In the genomic region with DNA sequence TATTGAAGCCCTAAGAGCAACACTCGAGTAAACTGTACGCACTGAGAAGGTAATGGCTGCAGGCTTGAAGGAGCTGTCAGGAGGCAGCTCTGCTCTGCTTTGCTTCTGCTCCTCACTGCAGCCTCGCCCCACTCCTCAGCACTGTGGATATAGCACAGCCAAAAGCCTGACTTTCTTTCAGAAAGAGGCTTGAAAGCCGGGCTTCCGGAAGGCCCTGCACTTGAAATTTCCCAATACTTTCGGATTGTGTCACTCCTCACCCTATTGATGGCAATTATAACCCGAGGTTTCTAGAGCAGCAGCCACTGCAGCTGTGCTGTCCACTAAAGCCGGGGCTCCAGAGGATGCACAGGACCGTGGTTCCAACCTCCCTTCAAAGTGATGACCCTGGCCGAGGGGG, we compare ENCODE assay signal across 18 mouse cellular contexts.
DNase-seq lines count a peak whose midpoint lies in the region; ATAC-seq and TF ChIP-seq lines count a peak whose summit lies in the region.
"Had no signal": no experiment of that assay in that cellular context is flagged by ENCODE, and none has a peak within 500 bp of the region (broad histone marks: within the 10 kb centered on the region; RNA-seq: fewer than 3 reads in every experiment).

No protein-coding gene starts in this region.

- ATAC-seq in lung, postnatal 0 days: peak; percentile 76
- ATAC-seq: forebrain, embryonic 15.5 days; hindbrain, embryonic 16.5 days had no signal

- H3K9me3 ChIP-seq in lung, postnatal 0 days (ENCODE audit: low read length): no peaks in the 10 kb centered on the region
- H3K9me3 ChIP-seq: embryonic facial prominence, embryonic 12.5 days; forebrain, embryonic 15.5 days; hindbrain, embryonic 12.5 days had no signal

- peak; percentile 49 for DNase-seq in lung, postnatal 0 days (ENCODE audit: low spot score)
- DNase-seq in lung, adult 2 months: no peak
- peak; percentile 48 for DNase-seq in adipocyte (ENCODE audit: low spot score)
- peak; percentile 20 for DNase-seq in lung, postnatal 25 days (ENCODE audit: low spot score)
- DNase-seq in gastrocnemius, postnatal 36 days: no peak
- DNase-seq in spleen, postnatal 14 days (ENCODE audit: low spot score in 2 of 2): no peak
- DNase-seq: adrenal gland, postnatal 10 days; cerebellum, adult 11 months; cerebellum, adult 9-10 months; cerebellum, postnatal 25 days; heart, adult 18-20 months; heart, postnatal 4 days had no signal

- H3K27ac ChIP-seq in lung, postnatal 0 days (ENCODE audit: low read length): peak overlapping the region; percentile 39; the same call in 1 of the 2 replicates
- H3K27ac ChIP-seq: embryonic facial prominence, embryonic 12.5 days; forebrain, embryonic 15.5 days; hindbrain, embryonic 12.5 days had no signal

- peaks cover 10% of the 10 kb centered on the region; the same call in 1 of the 2 replicates for H3K36me3 ChIP-seq in lung, postnatal 0 days (ENCODE audit: insufficient read depth, low read length)
- H3K36me3 ChIP-seq: forebrain, embryonic 15.5 days; G1E had no signal

- no peak overlapping the region for H3K4me3 ChIP-seq in lung, postnatal 0 days (ENCODE audit: low read depth, low read length)
- no peak overlapping the region for H3K4me3 ChIP-seq in lung, adult 2 months (replicated peaks; ENCODE audit: extremely low read depth, low read depth, low read length)
- H3K4me3 ChIP-seq: embryonic facial prominence, embryonic 12.5 days; forebrain, embryonic 15.5 days; hindbrain, embryonic 12.5 days had no signal

- H3K9ac ChIP-seq in lung, postnatal 0 days (replicated peaks; ENCODE audit: low read depth): no peak overlapping the region
- H3K9ac ChIP-seq: embryonic facial prominence, embryonic 12.5 days; forebrain, embryonic 15.5 days; hindbrain, embryonic 12.5 days had no signal

- TF ChIP-seq CTCF in lung, postnatal 0 days (IDR thresholded peaks at IDR 0.05): no peak
- TF ChIP-seq CTCF in lung, adult 2 months (IDR thresholded peaks at IDR 0.05; ENCODE audit: insufficient read depth, low read length): no peak

- TF ChIP-seq EP300 in lung, postnatal 0 days (IDR thresholded peaks at IDR 0.05): no peak

- 67% methylated on average over 10 of the region's 10 CpGs for WGBS in lung, postnatal 0 days
- 61% methylated on average over 10 of the region's 10 CpGs for WGBS in lung, adult 2 months

- intact Hi-C loops in gastrocnemius, postnatal 36 days (cut with DNase I): no loop called here

- no peaks in the 10 kb centered on the region for H3K4me1 ChIP-seq in lung, postnatal 0 days (ENCODE audit: insufficient read depth, low read depth, low read length)
- no peaks in the 10 kb centered on the region; the same call in 1 of the 2 replicates for H3K4me1 ChIP-seq in lung, adult 2 months (ENCODE audit: control insufficient read depth, insufficient read depth, low read length)
- H3K4me1 ChIP-seq: embryonic facial prominence, embryonic 12.5 days; hindbrain, embryonic 12.5 days had no signal

- H3K27me3 ChIP-seq in lung, postnatal 0 days (replicated peaks; ENCODE audit: insufficient read depth, low read length): no peaks in the 10 kb centered on the region
- H3K27me3 ChIP-seq: embryonic facial prominence, embryonic 12.5 days; forebrain, embryonic 15.5 days; hindbrain, embryonic 12.5 days had no signal

- no peak overlapping the region for H3K4me2 ChIP-seq in lung, postnatal 0 days (replicated peaks; ENCODE audit: low read depth, low read length)
- H3K4me2 ChIP-seq: embryonic facial prominence, embryonic 12.5 days; forebrain, embryonic 15.5 days; heart, embryonic 11.5 days; hindbrain, embryonic 12.5 days had no signal

- TF ChIP-seq POLR2A in lung, adult 2 months (IDR thresholded peaks at IDR 0.05; ENCODE audit: borderline replicate concordance, extremely low read depth, low read depth, low read length): no peak

Comparison
In these comparisons a context has a peak if more than half of its experiments do, and no peak if none do; other contexts are left out.
1. DNase-seq: peak in lung, postnatal 0 days (single experiment), adipocyte (single experiment) and lung, postnatal 25 days (single experiment); none in lung, adult 2 months (single experiment), gastrocnemius, postnatal 36 days (0 of 2) and spleen, postnatal 14 days (0 of 2).